Mouse (Mus musculus): ENCODE data around the gene Calcoco2. TPM values are rescaled to one million over a fixed set of nuclear protein-coding genes. Genes with fewer than 3 reads are reported as not detected.

Calcoco2 gene
- total and polyA plus RNA-seq, 3 experiments = not detected

GRCm38 (mm10) chr11:96093361-96093760 lies 18.4 kb downstream of the Calcoco2 start:
- Histone ChIP-seq H3K27me3 (ENCODE audit: control insufficient read depth in 1 of 2, insufficient read depth in 2 of 2, low read length in 2 of 2) (peaks cover 5 to 7% of the 10 kb centered on the region in 2 experiments), H3K9me3 (replicated peaks; ENCODE audit: insufficient read depth, low read length) (no peaks in the 10 kb centered on the region), H3K4me1 (ENCODE audit: control insufficient read depth in 1 of 2, insufficient read depth in 2 of 2, low read length in 2 of 2) (no peaks in the 10 kb centered on the region), H3K4me3 (ENCODE audit: control insufficient read depth in 1 of 2, insufficient read depth in 1 of 2, low read depth in 2 of 2, low read length in 2 of 2) (no peak overlapping the region), H3K79me2 (ENCODE audit: control insufficient read depth, insufficient read depth, low read length, poor library complexity) (no peaks in the 10 kb centered on the region), H3K36me3 (ENCODE audit: control insufficient read depth in 1 of 2, insufficient read depth in 2 of 2, low read length in 2 of 2) (no peaks in the 10 kb centered on the region), H3K9ac (ENCODE audit: control insufficient read depth, low read depth, low read length, poor library complexity, severe bottlenecking) (no peak overlapping the region), H3K27ac (ENCODE audit: control insufficient read depth, low read depth, low read length) (no peak overlapping the region)
- DNase-seq (ENCODE audit: low read depth, low spot score) = peak; percentile 78
- TF ChIP-seq BHLHE40 (IDR thresholded peaks at IDR 0.05; ENCODE audit: borderline replicate concordance, low read depth, low read length) (no peak), MAZ (IDR thresholded peaks at IDR 0.05; ENCODE audit: low read depth, low read length) (0 out of 2 replicates have a peak, but pooled peaks have one; percentile 32), GATA1 (IDR thresholded peaks at IDR 0.05; ENCODE audit: low read depth, low read length) (no peak), RAD21 (IDR thresholded peaks at IDR 0.05; ENCODE audit: low read depth, low read length) (peak; percentile 99), ZC3H11A (IDR thresholded peaks at IDR 0.05; ENCODE audit: low read depth, low read length) (peak; percentile 86), JUND (IDR thresholded peaks at IDR 0.05; ENCODE audit: low read depth, low read length) (no peak), CTCF (IDR thresholded peaks at IDR 0.05 in 2 of 3, conservative IDR thresholded peaks at IDR 0.05 in 1 of 3; ENCODE audit: control insufficient read depth in 1 of 3, insufficient read depth in 1 of 3, low read depth in 2 of 3, low read length in 3 of 3, poor library complexity in 1 of 3, severe bottlenecking in 1 of 3) (peak; percentile 89 to 97 (median 94)), SMC3 (IDR thresholded peaks at IDR 0.05; ENCODE audit: low read depth, low read length) (peak; percentile 84)

GRCm38 (mm10) chr11:96092674-96093291 lies 19.0 kb downstream of the Calcoco2 start:
- Histone ChIP-seq H3K9me3 (replicated peaks; ENCODE audit: insufficient read depth, low read length) (no peaks in the 10 kb centered on the region), H3K4me3 (ENCODE audit: control insufficient read depth in 1 of 2, insufficient read depth in 1 of 2, low read depth in 2 of 2, low read length in 2 of 2) (no peak overlapping the region), H3K9ac (ENCODE audit: control insufficient read depth, low read depth, low read length, poor library complexity, severe bottlenecking) (no peak overlapping the region), H3K27ac (ENCODE audit: control insufficient read depth, low read depth, low read length) (no peak overlapping the region), H3K36me3 (ENCODE audit: control insufficient read depth in 1 of 2, insufficient read depth in 2 of 2, low read length in 2 of 2) (no peaks in the 10 kb centered on the region), H3K27me3 (ENCODE audit: control insufficient read depth in 1 of 2, insufficient read depth in 2 of 2, low read length in 2 of 2) (peaks cover 2 to 3% of the 10 kb centered on the region in 2 experiments), H3K4me1 (ENCODE audit: control insufficient read depth in 1 of 2, insufficient read depth in 2 of 2, low read length in 2 of 2) (no peaks in the 10 kb centered on the region), H3K79me2 (ENCODE audit: control insufficient read depth, insufficient read depth, low read length, poor library complexity) (no peaks in the 10 kb centered on the region)
- no peak for DNase-seq (ENCODE audit: low read depth, low spot score)
- TF ChIP-seq SMC3 (IDR thresholded peaks at IDR 0.05; ENCODE audit: low read depth, low read length) = no peak
- no peak for TF ChIP-seq MEF2A (IDR thresholded peaks at IDR 0.05; ENCODE audit: extremely low read depth, insufficient replicate concordance, low read depth, low read length, poor library complexity, severe bottlenecking)
- no peak for TF ChIP-seq ZNF384 (IDR thresholded peaks at IDR 0.05; ENCODE audit: low read depth, low read length)
- TF ChIP-seq POLR2A (IDR thresholded peaks at IDR 0.05; ENCODE audit: control insufficient read depth in 1 of 2, insufficient read depth in 1 of 2, low read depth in 1 of 2, low read length in 2 of 2, poor library complexity in 1 of 2) = no peak
- no peak for TF ChIP-seq CHD1 (IDR thresholded peaks at IDR 0.05; ENCODE audit: low read depth, low read length)
- TF ChIP-seq TAL1 (IDR thresholded peaks at IDR 0.05; ENCODE audit: low read length) = no peak
- no peak for TF ChIP-seq GABPA (IDR thresholded peaks at IDR 0.05; ENCODE audit: low read depth, low read length)
- TF ChIP-seq NRF1 (IDR thresholded peaks at IDR 0.05; ENCODE audit: insufficient read depth, low read depth, low read length, poor library complexity, severe bottlenecking) = no peak
- TF ChIP-seq BHLHE40 (IDR thresholded peaks at IDR 0.05; ENCODE audit: borderline replicate concordance, low read depth, low read length) = no peak
- TF ChIP-seq TBP (IDR thresholded peaks at IDR 0.05; ENCODE audit: low read depth, low read length) = no peak
